Mouse (Mus musculus): ENCODE measurements around the gene Creld1.

Creld1 gene

DNA sequence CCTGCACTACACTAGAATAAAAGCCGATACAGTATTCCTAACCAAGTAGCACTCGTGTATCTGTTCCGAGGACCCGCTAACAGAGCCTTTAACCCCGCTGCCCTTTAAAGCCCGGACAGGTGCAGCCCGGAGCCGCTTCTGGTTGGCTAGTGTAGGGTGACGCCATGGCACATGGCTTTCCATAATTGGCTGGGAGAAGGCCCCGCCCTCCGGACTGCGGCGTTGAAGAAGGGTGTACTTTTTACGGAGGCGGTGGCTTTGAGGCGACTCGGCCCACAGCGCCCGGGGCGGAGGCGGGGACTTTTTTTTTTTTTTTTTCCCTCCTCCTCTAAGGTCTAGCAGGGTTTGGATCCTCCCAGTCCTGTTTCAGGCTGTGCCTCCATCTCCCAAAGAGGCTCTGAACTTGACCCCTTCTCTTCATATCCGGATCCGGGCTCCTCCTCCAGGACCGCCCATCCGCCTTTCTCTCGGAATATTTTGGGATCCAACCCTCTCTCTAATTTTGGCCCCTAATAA is at the start of gene Creld1:
Gene Creld1 (plus strand): TSS at position 198 of the 516 bp plus-strand sequence.
- peak; percentile 96 for DNase-seq (ENCODE audit: low read depth, low spot score)

DNA sequence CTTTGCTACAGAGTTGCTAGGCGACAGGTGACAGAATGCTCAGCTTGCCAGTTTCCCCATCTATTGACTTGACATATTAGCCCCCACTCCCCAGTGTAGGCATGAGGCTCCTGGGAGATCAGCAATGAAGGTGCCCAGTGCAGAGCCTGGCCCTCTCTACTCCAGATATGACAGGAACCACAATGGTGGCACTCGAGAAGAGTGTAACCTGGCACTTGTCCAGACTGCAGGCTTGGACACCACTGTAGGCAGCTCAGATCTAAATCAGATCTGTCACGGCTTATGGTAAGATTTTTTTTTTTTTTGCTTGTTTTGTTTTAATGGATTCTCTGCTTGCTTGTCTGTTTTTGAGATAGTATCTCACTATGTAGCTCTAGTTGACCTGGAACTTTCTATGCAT is 49.4 kb upstream of the Creld1 start:
- DNase-seq (ENCODE audit: low read depth, low spot score): no peak

- DNase-seq (ENCODE audit: low read depth, low spot score): no peak
Observed at GRCm38 (mm10) chr6:113434691-113435090, 48.4 kb upstream of the Creld1 start.

DNA sequence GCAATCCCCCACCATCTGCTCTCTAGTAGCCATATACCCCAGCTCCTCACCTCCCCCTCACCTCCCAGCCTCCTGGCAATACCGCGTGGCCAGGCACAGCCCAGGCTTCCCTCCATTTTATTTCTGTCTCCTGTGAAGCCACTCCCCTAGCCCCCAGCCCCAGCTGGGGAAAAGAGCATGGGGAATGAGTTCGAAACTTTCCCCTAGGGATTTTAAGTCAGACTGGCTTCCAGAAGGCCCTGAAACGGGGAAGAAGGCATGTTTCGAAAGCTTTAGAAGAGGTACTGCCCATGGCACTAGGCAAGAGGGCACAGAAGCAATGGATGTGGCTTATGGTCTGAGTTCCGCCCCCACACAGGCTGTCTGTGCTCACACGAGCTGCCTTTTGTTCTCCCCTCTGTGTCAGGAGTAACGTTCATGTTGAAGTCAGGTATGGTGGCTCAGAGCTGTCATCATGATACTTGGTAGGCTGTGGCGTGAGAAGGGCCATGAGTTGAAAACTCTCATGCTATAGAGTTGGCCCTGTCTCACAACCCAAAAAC is 47.4 kb upstream of the Creld1 start, which contains the start of gene Cidec:
Gene Cidec (minus strand): TSS at position 97 of the 542 bp plus-strand sequence.
- DNase-seq (ENCODE audit: low read depth, low spot score): no peak

- no peak for DNase-seq (ENCODE audit: low read depth, low spot score)
Observed at GRCm38 (mm10) chr6:113437135-113437534, 46.0 kb upstream of the Creld1 start.

DNA sequence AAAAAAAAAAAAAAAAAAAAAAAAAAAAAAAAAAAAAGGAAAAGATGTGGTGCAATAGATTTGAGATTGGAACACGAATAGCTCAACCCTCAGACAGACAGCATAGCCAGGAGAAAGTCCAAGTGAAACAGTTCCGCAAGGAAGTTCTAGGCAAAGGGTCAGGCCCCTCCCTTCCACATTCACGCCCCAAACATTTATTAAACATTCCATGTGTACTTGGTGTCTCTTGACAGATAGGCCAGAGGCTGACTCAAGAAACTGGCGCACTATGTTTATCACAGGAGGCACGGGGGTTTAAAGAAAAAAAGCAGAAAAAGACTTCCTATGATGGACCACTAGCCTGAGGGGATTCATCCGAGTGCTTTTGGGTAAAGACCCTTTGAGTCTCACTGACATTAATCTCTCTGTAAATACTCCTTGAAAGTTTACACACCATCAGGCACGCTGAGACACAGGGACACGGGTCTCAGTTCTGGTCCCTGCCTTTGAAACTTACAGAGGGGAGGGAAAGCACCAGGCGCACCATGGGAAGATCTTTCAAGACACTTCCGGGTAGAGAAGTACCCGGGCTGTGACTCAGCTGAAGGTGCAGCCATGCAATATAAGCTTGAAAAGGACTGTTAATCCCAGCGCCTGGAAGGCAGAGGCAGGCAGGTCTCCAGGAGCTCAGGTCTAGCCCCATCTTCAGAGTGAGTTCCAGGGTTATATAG is 44.2 kb upstream of the Creld1 start:
- peak; percentile 15 for DNase-seq (ENCODE audit: low read depth, low spot score)

GRCm38 (mm10) chr6:113440686-113441085 is 42.4 kb upstream of the Creld1 start:
- no peak for DNase-seq (ENCODE audit: low read depth, low spot score)

- peak; percentile 90 for DNase-seq (ENCODE audit: low read depth, low spot score)
Observed at GRCm38 (mm10) chr6:113441147-113441680, 41.9 kb upstream of the Creld1 start.

DNA sequence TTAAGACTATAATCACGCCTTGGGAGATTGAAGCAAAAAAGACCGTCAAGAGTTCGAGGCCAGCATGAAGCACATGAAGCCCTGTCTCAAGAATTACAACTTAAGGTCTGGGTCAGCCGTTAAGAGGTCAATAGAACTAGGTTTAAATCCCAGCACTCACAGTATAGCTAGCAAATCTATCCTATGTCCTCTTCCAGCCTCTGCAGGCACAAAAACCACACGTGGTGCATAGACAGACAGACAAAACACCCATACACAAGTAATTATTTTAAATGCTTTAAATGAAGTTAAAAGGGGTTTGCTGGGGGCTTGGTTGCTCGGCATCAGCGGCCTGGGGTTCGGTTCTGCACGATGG is 41.0 kb upstream of the Creld1 start:
- DNase-seq (ENCODE audit: low read depth, low spot score): no peak

GRCm38 (mm10) chr6:113442442-113443090 is 40.5 kb upstream of the Creld1 start, which contains the start of gene Jagn1:
TSS of gene Jagn1 (plus strand) at chr6:113442569.
- peak; percentile 94 for DNase-seq (ENCODE audit: low read depth, low spot score)

- peak; percentile 58 for DNase-seq (ENCODE audit: low read depth, low spot score)
Observed at GRCm38 (mm10) chr6:113443091-113443490, 40.0 kb upstream of the Creld1 start.

GRCm38 (mm10) chr6:113444207-113444965 is 38.7 kb upstream of the Creld1 start:
- DNase-seq (ENCODE audit: low read depth, low spot score): no peak

DNA sequence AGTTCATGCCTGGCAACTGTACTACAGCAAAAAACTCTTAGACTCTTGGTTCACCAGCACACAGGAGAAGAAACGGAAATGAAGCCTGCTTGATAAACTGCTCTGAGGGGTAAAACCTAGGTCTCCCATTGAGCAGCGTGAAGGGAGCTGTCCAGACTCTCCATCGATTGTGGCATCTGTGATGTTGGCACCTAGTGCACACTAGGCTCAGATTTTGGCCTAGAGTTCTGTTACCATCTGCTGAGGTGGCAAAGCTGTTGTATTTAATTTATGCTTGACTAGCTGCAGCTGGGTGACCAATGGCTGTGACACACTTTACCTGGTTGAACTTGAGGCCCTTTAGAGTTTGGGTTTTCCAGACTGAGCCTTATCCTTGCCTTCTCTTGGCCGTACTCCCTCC is 35.5 kb upstream of the Creld1 start:
- no peak for DNase-seq (ENCODE audit: low read depth, low spot score)

DNA sequence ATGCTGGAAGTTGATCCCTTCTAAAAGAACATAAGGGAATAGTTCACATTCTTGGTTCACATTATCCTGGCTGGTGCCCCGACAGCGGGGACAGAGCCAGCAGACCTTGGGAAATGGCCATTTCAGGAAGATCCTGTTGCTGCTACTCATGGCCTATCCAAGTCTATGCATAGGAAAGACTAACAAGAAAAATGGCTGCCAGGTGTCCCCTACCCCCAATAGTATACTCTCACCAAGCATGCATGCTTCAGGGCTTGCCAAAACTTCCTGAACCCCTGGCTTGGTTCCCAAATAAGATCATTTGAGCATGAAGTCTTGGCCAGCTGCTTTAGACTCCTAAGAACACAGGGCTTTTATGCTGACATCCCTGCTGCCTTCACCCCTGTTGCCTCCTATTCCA is 31.3 kb upstream of the Creld1 start:
- DNase-seq (ENCODE audit: low read depth, low spot score): no peak

GRCm38 (mm10) chr6:113455007-113455406 is 28.1 kb upstream of the Creld1 start:
- no peak for DNase-seq (ENCODE audit: low read depth, low spot score)

GRCm38 (mm10) chr6:113457952-113458534 is 25.1 kb upstream of the Creld1 start, which contains the start of gene Il17re:
TSS of gene Il17re (plus strand) at chr6:113458484.
- no peak for DNase-seq (ENCODE audit: low read depth, low spot score)

DNA sequence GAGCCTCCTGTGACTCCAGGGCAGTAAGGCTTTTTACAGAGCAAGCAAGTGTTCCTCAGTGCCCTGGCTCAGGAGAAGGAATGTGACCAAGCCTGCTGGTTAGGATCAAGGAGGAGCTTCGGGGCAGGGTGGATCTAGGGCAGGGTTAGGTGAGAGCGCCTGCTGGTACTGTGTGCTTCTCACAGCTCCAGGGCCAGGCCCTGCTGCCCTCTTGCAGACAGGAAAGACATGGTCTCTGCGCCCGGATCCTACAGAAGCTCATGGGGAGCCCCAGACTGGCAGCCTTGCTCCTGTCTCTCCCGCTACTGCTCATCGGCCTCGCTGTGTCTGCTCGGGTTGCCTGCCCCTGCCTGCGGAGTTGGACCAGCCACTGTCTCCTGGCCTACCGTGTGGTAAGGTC is 24.5 kb upstream of the Creld1 start:
- DNase-seq (ENCODE audit: low read depth, low spot score): no peak

- no peak for DNase-seq (ENCODE audit: low read depth, low spot score)
Observed at GRCm38 (mm10) chr6:113464040-113464439, 19.1 kb upstream of the Creld1 start.

- DNase-seq (ENCODE audit: low read depth, low spot score): no peak
Observed at GRCm38 (mm10) chr6:113465602-113466001, 17.5 kb upstream of the Creld1 start.

GRCm38 (mm10) chr6:113468512-113468911 is 14.6 kb upstream of the Creld1 start:
- no peak for DNase-seq (ENCODE audit: low read depth, low spot score)

- DNase-seq (ENCODE audit: low read depth, low spot score): peak; percentile 86
Observed at GRCm38 (mm10) chr6:113469021-113469420, 14.1 kb upstream of the Creld1 start.

Data from CD4-positive, CD25-positive, alpha-beta regulatory T cell, adult 2 months (primary cell).